Mouse (Mus musculus): Measurements from ENCODE around the gene Fam129b.

Gene Fam129b

DNA sequence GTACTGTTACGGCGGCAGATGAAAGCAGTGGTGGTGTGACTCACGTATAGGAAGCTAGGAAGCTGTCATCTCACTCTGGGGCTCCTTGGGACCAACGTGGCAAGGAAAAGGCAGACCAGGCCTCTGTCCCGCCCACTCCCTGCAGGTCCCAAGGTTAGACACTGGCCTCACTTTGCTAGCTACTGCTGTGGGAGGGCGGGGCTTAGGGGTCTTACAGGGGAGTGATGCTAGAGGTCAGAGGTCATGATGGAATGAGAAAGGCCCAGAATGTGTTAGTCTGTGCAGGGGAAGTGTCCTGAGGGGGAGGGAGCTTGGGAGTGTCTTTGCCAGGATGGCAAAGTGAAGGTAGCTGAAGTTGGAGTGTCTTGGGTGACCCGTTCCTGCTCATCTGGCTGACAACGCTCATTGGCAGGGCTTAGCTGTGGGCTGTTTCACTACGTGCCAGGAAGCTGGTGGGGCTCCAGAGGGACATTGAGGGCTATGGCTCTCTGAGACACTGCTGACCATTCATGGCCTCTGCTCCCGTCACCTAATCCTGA is 48.5 kb downstream of the Fam129b start:
- no peak for DNase-seq (ENCODE audit: low spot score)

DNA sequence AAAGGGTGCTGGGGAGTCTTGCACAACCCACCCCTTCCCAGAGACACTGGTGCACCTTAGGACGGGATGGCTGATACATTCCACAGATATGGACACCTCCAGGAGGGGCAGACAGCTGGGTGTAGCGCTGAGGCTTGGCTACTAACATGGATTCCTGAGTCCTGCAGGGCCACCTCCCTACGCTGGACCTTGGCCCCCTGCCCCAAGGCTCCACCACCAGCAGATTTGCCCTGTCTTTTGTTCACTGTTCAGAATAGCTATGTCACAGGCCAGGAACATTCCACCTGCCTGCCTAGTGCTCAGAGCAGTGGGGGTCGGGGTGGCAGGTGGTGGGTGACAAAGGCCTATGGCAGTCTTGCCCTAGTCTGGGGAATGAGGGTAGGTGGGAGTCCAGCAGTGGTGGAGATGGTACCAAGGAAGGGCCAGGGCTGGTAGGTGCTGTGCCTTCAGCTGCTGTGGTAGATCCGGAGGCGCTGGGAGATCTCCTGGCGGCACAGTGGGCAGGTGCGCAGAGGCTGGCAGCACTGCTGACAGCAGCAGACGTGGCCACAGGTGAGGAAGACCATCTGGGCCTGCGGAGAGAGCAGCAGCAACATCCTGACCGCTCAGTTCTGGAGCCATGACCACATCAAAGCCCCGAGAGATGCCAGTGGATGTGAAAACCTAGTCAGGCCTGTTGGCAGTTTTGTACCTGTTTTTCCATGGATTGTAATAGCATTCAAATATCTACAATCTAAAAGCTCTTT is 50.6 kb downstream of the Fam129b start:
- no peak for DNase-seq (ENCODE audit: low spot score)

DNA sequence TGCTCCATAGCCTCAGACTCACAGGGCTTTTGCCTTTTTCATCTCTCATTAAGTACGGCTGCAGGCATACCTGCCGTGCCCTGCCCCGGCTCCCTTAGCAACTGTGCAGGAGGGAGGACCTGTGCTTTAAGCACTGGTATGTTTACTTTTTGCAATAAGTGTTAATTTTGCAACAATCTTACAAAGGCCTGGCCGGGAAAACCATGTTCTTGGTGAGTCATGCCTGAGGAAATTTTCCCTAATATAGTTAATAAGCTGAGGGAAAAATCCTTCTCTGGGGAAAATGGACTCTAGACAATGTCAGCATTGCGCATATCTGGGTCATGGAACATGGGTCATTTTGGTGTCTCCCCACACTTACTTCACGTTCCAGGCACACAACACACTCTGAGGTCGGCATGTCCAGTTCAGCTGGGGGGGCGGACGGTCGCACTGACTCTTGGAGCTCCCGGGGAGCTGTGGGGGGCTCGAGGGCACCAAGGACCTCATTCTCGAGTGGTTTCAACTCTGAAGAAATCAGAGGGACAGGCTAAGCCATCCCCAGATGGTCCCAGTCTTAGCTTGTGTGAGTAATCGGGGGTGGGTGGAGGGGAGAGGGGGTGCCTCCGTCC is 51.8 kb downstream of the Fam129b start:
- DNase-seq (ENCODE audit: low spot score), result no peak

DNA sequence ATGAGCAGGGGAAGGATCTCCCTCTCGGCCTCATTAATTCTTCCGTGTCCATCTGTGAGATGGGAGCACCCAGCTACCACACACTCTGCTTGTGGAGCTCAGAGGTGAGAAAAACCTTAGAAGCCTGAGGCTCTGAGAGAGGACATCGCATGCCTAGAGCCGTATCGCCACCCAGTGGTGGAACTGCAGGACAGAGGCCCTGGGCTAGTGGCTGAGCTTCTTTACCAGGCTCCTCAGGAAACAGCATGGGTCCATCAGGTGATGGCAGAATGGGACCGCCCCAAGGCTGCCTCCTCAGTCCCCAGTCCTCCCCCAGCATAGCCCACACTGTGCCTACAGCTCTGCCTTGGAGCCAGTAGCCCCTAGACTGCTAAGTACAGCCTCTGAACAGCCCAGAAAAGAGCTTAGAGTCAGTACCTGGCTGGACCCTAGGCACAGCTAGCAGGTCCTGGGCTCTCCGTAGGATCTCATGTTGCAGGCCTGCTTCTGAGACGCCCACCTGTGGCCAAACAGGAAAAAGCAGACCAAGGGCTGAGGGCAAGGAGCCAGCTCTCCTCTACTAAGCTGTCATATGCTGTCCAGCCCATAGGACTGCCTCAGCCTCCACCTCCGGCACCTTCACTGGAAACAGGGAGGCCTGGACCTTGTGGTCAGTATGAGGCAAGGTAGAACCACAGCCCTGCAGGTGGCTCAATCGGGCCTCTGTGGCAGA is 52.5 kb downstream of the Fam129b start:
- peak; percentile 80 for DNase-seq (ENCODE audit: low spot score)

DNA sequence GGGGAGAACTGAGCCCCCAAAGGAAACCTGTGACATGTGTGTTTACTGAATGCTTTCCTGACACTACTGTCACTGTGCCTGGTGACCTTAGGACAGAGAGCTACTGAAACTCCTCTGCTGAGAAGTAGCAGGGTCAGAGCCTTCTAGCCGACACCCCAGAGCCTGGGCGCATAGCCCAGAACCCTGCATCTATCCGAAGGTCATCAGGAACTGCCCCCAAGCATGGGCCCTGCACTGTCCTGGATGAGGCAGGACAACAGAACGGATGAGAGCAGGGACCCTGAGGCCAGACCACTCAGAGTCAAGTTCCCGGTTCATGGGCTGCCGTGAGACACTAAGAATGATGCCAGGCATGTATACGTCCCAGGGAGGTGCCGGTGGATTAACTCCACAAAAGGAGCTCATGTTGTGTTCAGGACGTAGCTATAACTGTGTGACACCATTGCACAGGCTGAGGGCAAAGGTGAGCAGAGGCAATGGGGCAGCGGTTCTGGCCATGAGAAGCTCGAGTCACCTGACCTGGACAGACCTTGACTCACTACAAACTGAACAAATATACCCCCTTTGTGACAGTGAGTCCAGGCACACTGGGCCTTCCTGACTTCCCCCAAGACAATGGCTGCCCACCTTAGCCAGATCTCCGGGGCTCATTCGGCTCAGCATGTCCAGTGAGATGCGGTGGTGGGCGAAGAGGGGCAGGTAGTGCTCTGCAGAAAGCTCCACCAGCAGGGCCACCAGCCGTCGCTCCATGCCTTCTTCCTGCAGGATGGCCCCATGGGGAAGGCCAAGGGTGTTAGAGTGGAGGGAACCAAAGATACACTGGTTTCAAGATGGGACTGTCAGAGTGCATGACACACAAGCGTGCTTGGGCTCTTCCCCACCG is 53.3 kb downstream of the Fam129b start:
- no peak for DNase-seq (ENCODE audit: low spot score)

DNA sequence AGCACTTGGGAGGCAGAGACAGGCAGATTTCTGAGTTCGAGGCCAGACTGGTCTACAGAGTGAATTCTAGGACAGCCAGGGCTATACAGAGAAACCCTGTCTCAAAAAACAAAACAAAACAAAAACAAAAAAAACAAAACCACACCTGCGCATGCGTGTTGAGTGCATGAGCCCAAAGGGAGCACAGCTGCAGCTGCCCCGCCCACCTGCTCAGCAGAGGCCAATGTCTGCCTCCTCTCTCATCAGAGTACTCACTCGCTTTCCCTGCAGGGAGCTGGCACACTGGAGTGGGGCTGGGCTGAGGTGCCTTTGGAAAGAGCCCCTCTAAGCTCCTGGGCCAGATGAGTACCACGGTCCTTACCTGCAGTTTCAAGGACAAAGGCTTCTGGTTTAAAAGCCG is 55.8 kb downstream of the Fam129b start:
- no peak for DNase-seq (ENCODE audit: low spot score)

DNA sequence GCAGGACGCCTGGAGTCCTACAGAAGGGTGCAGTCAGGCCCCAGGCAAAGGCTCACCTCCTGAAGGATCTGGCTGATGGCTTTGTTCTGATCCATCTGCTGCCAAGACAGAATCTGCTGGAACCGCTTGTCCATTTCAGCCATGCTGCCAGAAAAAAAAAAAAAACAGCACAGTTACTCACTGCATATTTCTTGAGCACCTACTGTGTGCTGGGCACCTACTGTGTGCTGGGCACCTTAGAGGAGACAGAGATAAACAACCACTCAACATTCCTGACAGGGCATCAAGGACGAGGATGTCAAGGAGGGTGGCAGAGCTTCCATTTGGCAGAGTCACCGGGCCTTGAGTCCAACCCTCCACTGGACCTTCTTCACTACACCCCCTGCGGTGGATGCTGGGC is 62.8 kb downstream of the Fam129b start:
- no peak for DNase-seq (ENCODE audit: low spot score)

DNA sequence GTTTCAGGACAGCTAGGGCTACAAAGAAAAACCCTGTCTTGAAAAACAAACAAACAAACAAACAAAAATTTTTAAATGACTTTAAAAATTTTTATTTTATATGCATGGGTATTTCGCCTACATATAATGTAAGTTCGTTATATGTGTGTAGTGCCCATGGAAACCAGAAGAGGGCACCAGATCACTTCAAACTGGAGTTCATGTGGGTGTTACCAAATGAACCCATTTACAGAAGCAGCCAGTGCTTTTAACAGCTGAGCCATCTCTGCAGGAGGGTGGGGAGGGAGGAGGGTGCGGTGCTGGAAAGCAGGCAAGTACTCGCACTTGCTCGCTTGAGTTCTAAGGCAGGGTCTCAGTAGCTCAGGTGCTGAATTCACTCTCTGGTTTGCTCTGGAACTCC is 63.5 kb downstream of the Fam129b start:
- peak; percentile 26 for DNase-seq (ENCODE audit: low spot score)

DNA sequence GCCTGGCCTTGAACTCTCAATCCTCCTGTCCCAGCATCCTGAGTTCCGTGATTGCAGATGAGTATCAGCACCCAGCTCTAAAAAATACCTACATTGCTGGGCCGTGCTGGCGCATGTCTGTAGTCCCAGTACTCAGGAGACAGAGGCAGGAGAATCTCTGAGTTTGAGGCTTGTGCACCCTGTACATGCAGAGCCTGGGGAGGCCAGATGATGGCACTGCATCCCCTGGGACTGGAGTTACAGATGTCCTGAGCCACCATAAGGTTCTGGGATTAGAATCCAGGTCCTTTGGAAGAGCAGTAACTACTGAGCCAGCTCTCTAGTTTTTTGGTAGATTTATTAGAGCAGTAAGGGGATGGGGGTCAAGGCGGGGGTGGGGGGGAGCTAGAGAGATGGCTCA is 64.6 kb downstream of the Fam129b start:
- DNase-seq (ENCODE audit: low spot score), result no peak

DNA sequence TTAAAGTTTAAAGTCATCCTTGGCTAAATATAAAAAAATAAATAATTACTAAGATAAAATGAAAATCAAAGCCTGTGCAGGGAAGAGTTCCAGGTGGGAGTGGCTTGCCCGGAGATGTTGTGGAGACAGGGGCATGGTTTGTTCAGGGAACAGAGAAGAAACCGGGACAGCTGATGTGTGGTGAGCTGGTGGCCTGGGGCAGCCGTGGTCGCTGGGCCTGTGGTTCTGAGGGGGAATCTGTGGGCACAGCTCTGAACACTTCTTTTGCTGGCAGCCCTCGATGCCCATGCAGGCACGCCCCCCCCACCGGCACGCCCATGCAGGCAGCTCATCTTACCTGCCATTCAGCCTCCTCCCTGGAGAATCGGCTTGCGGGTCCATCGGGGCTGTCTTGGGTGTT is 71.5 kb downstream of the Fam129b start:
- DNase-seq (ENCODE audit: low spot score), result no peak

DNA sequence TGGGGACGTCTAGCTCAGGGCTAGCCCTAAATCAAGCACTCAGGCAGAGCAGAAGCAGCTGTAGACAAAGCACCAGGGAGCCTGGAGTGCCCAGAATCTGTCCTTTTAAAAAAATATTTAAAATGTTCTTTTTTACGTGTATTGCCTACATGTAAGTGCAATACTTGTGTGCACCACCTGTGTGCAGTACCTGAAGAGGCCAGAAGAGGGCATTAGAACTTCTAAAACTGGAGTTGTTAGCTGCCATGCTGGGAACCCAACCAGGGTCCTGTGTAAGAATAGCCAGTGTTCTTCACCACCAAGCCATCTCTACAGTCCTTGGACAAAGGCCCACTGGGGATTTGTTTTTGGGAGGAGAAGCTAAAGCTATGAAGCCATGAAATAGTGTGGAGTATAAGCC is 78.7 kb downstream of the Fam129b start:
- DNase-seq (ENCODE audit: low spot score), result no peak

DNA sequence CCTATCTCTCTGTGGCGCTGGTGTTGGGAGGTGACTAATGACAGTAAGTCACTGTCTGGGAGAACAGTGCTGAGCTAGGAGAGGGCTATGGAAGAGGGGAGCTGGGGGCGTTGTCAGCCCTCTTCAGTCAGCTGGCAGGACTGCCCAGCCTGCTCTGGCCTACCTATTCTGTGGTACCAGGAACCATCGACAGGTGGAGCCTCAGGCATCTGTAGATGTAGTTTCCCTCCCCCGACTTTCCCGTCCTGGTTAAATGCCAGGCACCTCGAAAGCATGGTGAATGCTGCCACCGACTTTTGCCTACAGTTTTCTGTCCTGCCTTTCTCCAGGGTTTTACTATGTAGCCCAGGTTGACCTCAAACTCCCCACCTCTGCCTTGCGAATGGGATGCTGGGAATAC is 81.4 kb downstream of the Fam129b start:
- DNase-seq (ENCODE audit: low spot score), result peak; percentile 21

DNA sequence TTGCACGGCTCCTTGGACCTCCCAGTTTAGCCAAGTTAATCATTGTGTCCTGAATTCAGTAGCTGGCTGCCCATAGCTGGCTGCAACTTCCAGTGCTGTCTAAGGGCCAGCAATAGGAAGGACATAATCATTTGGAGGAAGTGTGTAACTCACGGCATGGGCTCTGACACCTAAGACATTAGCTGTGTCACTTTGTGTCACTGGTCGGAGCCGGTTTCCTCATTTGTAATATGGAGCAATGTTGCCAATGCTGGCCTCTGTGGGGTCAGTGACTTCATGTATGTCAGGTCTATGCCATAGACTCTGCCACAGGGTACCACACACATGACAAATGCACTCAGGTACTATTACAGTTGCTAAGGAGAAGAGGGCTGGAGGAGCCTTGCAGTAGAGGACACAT is 84.4 kb downstream of the Fam129b start:
- peak; percentile 32 for DNase-seq (ENCODE audit: low spot score)

DNA sequence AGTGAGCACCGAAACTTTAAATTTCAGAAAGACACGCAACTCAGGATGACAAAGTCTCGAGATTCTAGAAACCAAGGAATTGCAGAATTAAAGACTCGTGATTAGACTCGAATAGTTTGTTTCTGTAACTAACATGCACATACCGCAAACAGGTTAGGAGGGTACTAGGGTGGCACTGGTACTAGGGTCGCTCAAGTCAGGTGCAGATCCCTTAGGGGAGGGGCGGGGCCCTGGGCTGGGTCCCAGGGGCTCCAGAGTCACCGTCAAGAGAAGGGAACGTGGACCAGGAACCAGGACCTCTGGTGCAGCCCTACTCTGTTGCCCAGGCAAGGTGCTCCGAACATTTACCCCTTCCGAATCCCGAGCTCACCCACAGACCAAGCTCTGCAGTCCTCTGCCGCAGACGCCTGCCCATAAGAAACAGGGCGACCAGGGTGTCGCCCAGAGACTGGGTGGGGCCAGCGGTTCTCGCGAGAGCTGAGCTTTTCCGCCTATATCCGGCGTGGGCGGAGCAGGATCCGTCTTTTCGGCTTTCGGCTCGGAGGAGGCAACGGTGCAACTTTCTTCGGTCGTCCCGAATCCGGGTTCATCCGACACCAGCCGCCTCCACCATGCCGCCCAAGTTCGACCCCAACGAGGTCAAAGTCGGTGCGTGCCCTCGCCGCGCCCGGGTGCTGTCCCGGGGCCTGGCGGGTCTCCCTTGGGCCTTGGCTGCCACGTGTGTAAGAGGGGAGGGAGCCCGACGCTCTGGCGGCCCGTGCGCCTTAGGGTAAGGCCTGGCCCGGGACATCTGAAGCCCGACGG is 85.5 kb downstream of the Fam129b start, which contains the start of the genes Rpl12 and Lrsam1:
Gene Rpl12 (plus strand): TSS at position 368 of the 804 bp plus-strand sequence.
Gene Lrsam1 (minus strand): TSS at position 423 of the 804 bp plus-strand sequence.
- DNase-seq (ENCODE audit: low spot score), result peak; percentile 96

DNA sequence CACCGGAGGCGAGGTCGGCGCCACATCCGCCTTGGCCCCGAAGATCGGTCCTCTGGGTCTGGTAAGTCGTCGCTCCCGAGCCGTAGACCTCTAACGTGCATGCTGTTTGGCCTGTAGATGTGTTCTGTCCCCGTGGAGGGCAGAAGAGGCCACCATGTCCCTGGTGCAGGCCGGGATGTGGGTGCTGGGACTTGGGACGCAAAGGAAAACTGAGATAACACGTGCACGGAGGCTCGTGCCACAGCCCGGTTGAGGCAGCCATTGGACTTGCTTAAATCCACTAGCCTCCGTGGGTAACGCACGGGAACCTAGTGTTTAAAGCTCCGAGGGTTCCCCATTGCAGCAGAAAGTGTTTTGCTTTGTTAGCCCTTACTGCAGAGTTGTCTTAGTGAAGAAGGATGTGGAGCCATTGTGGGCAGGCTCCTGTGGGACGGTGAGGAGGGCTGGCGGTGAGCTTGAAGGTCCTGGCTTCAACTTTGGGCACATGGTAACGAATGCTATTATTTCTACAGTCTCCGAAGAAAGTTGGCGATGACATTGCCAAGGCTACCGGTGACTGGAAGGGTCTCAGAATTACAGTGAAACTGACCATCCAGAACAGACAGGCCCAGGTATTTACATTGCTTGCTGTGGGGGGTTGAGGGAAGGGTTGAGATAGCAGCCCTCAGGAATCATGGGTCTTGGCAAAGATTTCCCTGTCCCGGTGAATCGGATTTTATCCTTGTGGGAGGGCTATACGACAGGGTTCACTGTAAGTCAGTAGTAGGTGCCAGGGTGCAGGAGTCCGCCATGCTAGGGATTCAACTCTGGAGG is 86.4 kb downstream of the Fam129b start:
- peak; percentile 49 for DNase-seq (ENCODE audit: low spot score)

DNA sequence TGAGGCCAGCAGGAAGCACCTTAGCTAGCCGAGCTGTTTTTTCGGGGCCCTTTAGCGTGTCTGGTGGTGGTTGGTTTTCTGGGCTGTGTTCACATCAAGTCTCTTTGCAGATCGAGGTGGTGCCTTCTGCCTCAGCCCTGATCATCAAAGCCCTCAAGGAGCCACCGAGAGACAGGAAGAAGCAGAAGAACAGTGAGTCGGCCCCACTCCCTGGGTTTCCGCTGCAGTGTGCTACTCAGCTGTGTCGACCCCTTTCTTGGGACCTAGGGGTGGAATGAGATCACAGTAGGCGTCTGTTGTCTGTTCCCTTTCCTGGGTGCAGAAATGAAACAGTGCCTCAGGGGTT is 86.9 kb downstream of the Fam129b start:
- DNase-seq (ENCODE audit: low spot score), result no peak

DNA sequence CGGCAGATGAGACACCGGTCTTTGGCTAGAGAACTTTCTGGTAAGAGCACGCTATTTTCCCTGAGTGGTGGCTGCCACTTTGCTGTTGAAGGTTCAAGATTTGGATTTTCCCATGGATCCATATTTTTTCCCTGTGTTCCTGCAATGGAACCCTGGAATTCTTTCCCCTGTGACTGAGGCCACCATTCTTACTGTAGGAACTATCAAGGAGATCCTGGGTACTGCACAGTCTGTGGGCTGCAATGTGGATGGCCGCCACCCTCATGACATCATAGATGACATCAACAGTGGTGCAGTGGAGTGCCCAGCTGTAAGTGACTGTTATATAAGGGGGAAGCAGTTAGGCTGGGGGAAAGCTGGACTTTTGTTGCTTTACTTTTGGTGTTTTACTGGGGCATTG is 87.6 kb downstream of the Fam129b start:
- no peak for DNase-seq (ENCODE audit: low spot score)

DNA sequence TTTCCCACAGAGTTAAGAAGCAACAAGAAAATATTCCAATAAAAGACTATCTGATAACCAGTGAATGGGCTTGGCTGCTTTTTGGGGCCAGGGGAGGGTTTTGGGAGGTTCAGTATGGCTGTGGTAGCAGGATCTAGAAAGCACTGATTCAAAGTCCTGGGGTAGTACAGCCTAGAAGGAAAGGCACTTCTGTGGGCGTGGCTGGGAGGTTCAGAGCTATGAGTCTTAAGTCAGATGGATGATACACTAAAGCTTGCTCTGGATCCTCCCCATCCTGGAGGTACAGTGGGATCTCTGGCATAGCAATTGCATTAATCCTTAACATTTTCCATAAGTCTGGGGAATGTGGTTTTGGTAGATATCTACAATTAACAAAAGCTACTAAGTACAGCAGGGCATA is 88.1 kb downstream of the Fam129b start:
- DNase-seq (ENCODE audit: low spot score), result peak; percentile 25

DNA sequence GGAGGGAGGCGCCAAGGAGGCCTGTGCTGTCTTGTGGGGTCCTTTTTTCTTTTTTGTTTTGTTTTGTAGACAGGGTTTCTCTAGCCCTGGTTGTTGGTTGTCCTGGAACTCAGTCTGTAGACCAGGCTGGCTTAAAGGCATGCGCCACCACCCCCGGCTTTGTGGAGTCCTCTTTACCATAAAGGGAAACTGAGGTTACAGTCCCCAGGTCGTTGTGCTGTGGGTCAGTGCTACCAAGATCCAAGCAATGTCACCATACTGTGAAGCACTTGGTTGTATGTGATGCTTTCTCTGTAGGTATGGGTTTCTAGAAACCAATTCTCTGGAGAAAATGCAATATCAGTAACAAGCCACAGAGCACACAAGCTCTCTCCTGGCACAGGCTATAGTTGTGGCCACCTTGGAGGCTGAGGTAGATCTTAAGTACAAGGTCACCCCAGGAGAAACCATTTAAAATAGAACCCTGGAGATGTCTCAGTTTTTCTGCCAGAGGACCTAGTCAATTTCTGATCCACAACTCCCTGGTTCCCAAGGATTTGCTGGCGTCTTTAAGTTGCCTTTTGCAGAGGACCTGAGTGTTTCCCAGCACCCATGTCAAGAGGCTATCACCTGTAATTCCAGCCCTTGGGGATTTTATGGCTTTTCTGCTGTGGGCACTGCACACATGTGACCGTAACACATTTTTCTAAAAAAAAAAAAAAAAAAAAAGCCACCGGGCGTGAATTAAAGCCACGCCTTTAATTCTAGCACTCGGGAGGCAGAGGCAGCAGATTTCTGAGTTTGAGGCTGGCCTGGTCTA is 88.9 kb downstream of the Fam129b start:
- peak; percentile 32 for DNase-seq (ENCODE audit: low spot score)

Measured in MN1 (cell line).